Mouse (Mus musculus) C2C12 (cell line): ENCODE results near the gene Fasl.

ENCODE experiments used
- CEBPB ChIP-seq: IDR thresholded peaks from one replicate; pipeline ENCODE4 v1.6.1; 2011; ENCODE audit warnings: low read depth, mild to moderate bottlenecking, control low read depth, moderate library complexity
- CTCF ChIP-seq: IDR thresholded peaks from one replicate; pipeline ENCODE4 v1.5.1; 2011; ENCODE audit not compliant: control insufficient read depth, insufficient read depth, insufficient read length
- MAX ChIP-seq: IDR thresholded peaks from one replicate; pipeline ENCODE4 v1.6.1; 2011; ENCODE audit warnings: mild to moderate bottlenecking, control low read depth
- MYOD1 ChIP-seq: IDR thresholded peaks from one replicate; pipeline ENCODE4 v1.6.1; 2011; ENCODE audit warnings: low read depth; ENCODE audit not compliant: control insufficient read depth, insufficient read length
- MYOG ChIP-seq: IDR thresholded peaks from one replicate; pipeline ENCODE4 v1.6.1; 2011; ENCODE audit not compliant: control insufficient read depth, insufficient read length; ENCODE audit errors: extremely low read depth
- USF1 ChIP-seq: IDR thresholded peaks from one replicate; pipeline ENCODE4 v1.6.1; 2011; ENCODE audit warnings: low read depth, mild to moderate bottlenecking, control low read depth, moderate library complexity

DNA sequence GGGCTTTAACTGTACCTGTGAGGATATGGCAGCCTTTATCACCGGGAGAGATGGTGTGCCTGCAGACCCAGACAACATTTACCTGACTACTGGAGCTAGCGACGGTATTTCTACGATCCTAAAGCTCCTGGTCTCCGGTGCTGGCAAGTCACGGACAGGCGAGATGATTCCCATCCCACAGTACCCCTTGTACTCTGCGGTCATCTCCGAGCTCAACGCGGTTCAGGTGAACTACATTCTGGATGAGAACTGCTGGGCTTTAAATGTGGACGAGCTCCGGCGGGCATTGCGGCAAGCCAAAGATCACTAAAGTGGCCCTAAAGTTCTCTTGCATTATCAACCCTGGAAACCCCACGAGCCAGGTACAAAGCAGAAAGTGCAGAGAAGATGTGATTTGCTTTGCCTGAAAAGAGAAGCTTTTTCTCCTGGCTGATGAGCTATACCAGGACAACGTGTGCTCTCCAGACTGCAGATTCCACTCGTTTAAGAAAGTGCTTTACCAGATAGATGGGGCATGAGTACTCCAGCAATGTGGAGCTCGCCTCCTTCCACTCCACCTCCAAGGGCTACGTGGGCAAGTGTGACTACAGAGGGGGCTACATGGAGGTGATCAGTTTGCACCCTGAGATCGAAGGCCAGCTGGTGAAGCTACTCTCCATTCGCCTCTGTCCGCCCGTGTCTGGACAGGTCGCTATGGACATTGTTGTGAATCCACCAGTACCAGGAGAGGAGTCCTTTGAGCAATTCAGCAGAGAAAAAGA is 41.6 kb downstream of the Fasl start:
- TF ChIP-seq CTCF (no peak), USF1 (no peak), MYOD1 (no peak), MAX (no peak), CEBPB (no peak), MYOG (no peak)
